Comparison of ENCODE assay signal across 8 mouse cellular contexts in the genomic region with DNA sequence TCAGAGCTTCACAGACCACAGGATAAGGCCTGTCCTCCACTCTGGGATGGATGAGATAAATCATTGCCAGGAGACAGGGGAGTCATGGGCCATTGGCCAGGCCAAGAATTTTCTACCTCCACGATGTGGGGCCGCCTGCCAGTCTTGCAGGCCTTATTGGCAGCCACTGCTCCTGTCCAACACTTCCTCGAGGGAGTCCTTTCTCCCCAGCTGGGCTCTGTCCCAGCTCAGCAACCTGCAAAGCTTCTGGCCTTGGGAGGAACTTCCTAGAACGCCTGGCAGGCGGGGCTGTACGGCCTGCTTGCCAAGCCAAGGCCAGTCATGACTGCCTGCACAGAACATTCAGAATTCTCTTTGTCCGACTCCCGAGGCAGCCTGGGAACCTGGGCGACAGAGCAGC. TPM values are rescaled to one million over a fixed set of nuclear protein-coding genes. Genes with fewer than 3 reads are reported as not detected.
A peak's percentile ranks its signal among the peaks of the same experiment; 100 is the strongest.
DNase-seq lines count a peak whose midpoint lies in the region; ATAC-seq and TF ChIP-seq lines count a peak whose summit lies in the region.

No protein-coding gene starts in this region.

- no peaks in the 10 kb centered on the region for H3K9me3 ChIP-seq in hindbrain, embryonic 16.5 days (ENCODE audit: control insufficient read depth, low read length)
- no peaks in the 10 kb centered on the region for H3K9me3 ChIP-seq in limb, embryonic 14.5 days (ENCODE audit: control insufficient read depth, low read length)
- no peaks in the 10 kb centered on the region for H3K9me3 ChIP-seq in stomach, embryonic 15.5 days

- no peaks in the 10 kb centered on the region for H3K27me3 ChIP-seq in hindbrain, embryonic 16.5 days (replicated peaks; ENCODE audit: control insufficient read depth, insufficient read depth, low read length)
- H3K27me3 ChIP-seq in limb, embryonic 14.5 days (ENCODE audit: control insufficient read depth, insufficient read depth, low read length): no peaks in the 10 kb centered on the region
- no peaks in the 10 kb centered on the region for H3K27me3 ChIP-seq in stomach, embryonic 15.5 days (replicated peaks)

- peak; percentile 86 to 94 for DNase-seq in adrenal gland, adult (ENCODE audit: inconsistent age in 2 of 2, low spot score in 1 of 2)
- DNase-seq in gastrocnemius, postnatal 14 days: peak; percentile 84
- peak; percentile 40 for DNase-seq in limb, embryonic 14.5 days (ENCODE audit: low spot score)
- DNase-seq in embryo, embryonic 11 days: no peak
- DNase-seq in natural killer cell, adult 2 months (ENCODE audit: low spot score in 2 of 2): no peak

- no peak overlapping the region for H3K4me3 ChIP-seq in hindbrain, embryonic 16.5 days (ENCODE audit: low read length)
- no peak overlapping the region for H3K4me3 ChIP-seq in limb, embryonic 14.5 days (replicated peaks; ENCODE audit: low read length)
- no peak overlapping the region for H3K4me3 ChIP-seq in stomach, embryonic 15.5 days (replicated peaks)

- no peak overlapping the region for H3K4me2 ChIP-seq in hindbrain, embryonic 16.5 days (ENCODE audit: low read length)
- H3K4me2 ChIP-seq in limb, embryonic 14.5 days (replicated peaks; ENCODE audit: low read depth, low read length, severe bottlenecking): no peak overlapping the region
- H3K4me2 ChIP-seq in stomach, embryonic 15.5 days: no peak overlapping the region

- TF ChIP-seq POLR2A in limb, embryonic 14.5 days (IDR thresholded peaks at IDR 0.05; ENCODE audit: borderline replicate concordance, extremely low read depth, insufficient read depth, insufficient read length): no peak

- intact Hi-C loops in gastrocnemius, postnatal 14 days (cut with DNase I; ENCODE audit: low total_unique reads): no loop called here

- WGBS in hindbrain, embryonic 16.5 days: 35% methylated on average over 9 of the region's 9 CpGs
- 65% methylated on average over 9 of the region's 9 CpGs for WGBS in limb, embryonic 14.5 days
- WGBS in stomach, embryonic 15.5 days: 47% methylated on average over 9 of the region's 9 CpGs

- H3K9ac ChIP-seq in hindbrain, embryonic 16.5 days (ENCODE audit: low read depth, low read length): peak overlapping the region; percentile 9
- H3K9ac ChIP-seq in limb, embryonic 14.5 days (ENCODE audit: low read depth, low read length, severe bottlenecking): 0 out of 2 replicates have a peak overlapping the region, but pooled peaks have one; percentile 1
- H3K9ac ChIP-seq in stomach, embryonic 15.5 days: no peak overlapping the region

- peaks cover 47% of the 10 kb centered on the region for H3K4me1 ChIP-seq in hindbrain, embryonic 16.5 days (ENCODE audit: control insufficient read depth, insufficient read depth, low read depth, low read length)
- peaks cover 18% of the 10 kb centered on the region for H3K4me1 ChIP-seq in limb, embryonic 14.5 days (ENCODE audit: control insufficient read depth, insufficient read depth, low read length)
- H3K4me1 ChIP-seq in stomach, embryonic 15.5 days: peaks cover 22% of the 10 kb centered on the region

- no peaks in the 10 kb centered on the region for H3K36me3 ChIP-seq in hindbrain, embryonic 16.5 days (ENCODE audit: control insufficient read depth, insufficient read depth, low read length)
- no peaks in the 10 kb centered on the region for H3K36me3 ChIP-seq in limb, embryonic 14.5 days (ENCODE audit: control insufficient read depth, insufficient read depth, low read length)
- no peaks in the 10 kb centered on the region for H3K36me3 ChIP-seq in stomach, embryonic 15.5 days

- peak overlapping the region; percentile 30 for H3K27ac ChIP-seq in hindbrain, embryonic 16.5 days (ENCODE audit: low read depth, low read length)
- 0 out of 2 replicates have a peak overlapping the region, but pooled peaks have one; percentile 48 for H3K27ac ChIP-seq in limb, embryonic 14.5 days (replicated peaks; ENCODE audit: low read depth, low read length)
- H3K27ac ChIP-seq in stomach, embryonic 15.5 days: peak overlapping the region; percentile 48; the same call in 1 of the 2 replicates

- 0 out of 2 replicates have a peak, but pooled peaks have one; percentile 3 for ATAC-seq in cerebellum, adult (ENCODE audit: insufficient number of reproducible peaks, low FRiP score, low TSS enrichment)
- peak; percentile 65 for ATAC-seq in hindbrain, embryonic 16.5 days
- no peak for ATAC-seq in limb, embryonic 14.5 days (ENCODE audit: low FRiP score, low read depth)
- ATAC-seq in stomach, embryonic 15.5 days (ENCODE audit: insufficient read depth, low FRiP score, low read depth): no peak

RNA-seq across cellular contexts. Expression of gene Nav1, which starts 58.3 kb away (rescaled TPM):
- total RNA-seq in gastrocnemius, postnatal 14 days (2021): 10 to 100 TPM; 13.6 to 15.6 TPM
- polyA plus RNA-seq in hindbrain, embryonic 16.5 days (2015; fragmentation: Nextera tagmentation; extraction: Ambion mirVana): 48.8 and 50.1 TPM in 2 replicates
- 26.8 and 31.8 TPM in 2 replicates for polyA plus RNA-seq in limb, embryonic 14.5 days (2012; rRNA removed)
- polyA plus RNA-seq in limb, embryonic 14.5 days (2014; fragmentation: Nextera tagmentation; extraction: Ambion mirVana): 14.4 and 17.3 TPM in 2 replicates
- 11.0 and 14.5 TPM in 2 replicates for polyA plus RNA-seq in stomach, embryonic 15.5 days (2015; fragmentation: Nextera tagmentation; extraction: Ambion mirVana)

Comparison
In these comparisons a context has a peak if more than half of its experiments do, and no peak if none do; other contexts are left out.
1. DNase-seq: peak in adrenal gland, adult (2 of 2), gastrocnemius, postnatal 14 days (single experiment) and limb, embryonic 14.5 days (single experiment); none in embryo, embryonic 11 days (single experiment) and natural killer cell, adult 2 months (0 of 2).
2. ATAC-seq: peak in cerebellum, adult (single experiment) and hindbrain, embryonic 16.5 days (single experiment); none in limb, embryonic 14.5 days (single experiment) and stomach, embryonic 15.5 days (single experiment).
3. Peak in every context shown above with its lines, with median percentiles within 50 percentile points of each other: H3K27ac ChIP-seq.